Mouse (Mus musculus) bone marrow macrophage, adult 2 months (primary cell): ENCODE results near the gene Dnajc25.

Experiments used
- CTCF ChIP-seq: IDR thresholded peaks from 2 replicates; pipeline ENCODE4 v1.5.1; 2012; ENCODE audit warnings: low read depth, mild to moderate bottlenecking, low read length, moderate library complexity
- POLR2A ChIP-seq: IDR thresholded peaks from 2 replicates; pipeline ENCODE4 v1.6.1; 2012; ENCODE audit warnings: mild to moderate bottlenecking, low read depth, low read length, borderline replicate concordance

- TF ChIP-seq CTCF (no peak), POLR2A (no peak)
Observed at GRCm38 (mm10) chr4:59035786-59036350, 41.0 kb downstream of the Dnajc25 start.
